Mouse (Mus musculus): ENCODE measurements around the gene Appbp2. TPM values are rescaled to one million over a fixed set of nuclear protein-coding genes. Genes with fewer than 3 reads are reported as not detected.
"Not testable (repeated sequence)": the region's sequence is repeated elsewhere in the genome, so short reads cannot be mapped to it uniquely, and the experiment has no call there.

The Appbp2 gene
- polyA plus RNA-seq, 1 experiment = 15.5 TPM

- TF ChIP-seq CTCF (IDR thresholded peaks at IDR 0.05; ENCODE audit: low read depth, low read length) = no peak
- no peak for TF ChIP-seq POLR2A (IDR thresholded peaks at IDR 0.05; ENCODE audit: borderline replicate concordance, low read depth, low read length)
- no peaks in the 10 kb centered on the region for H3K4me1 ChIP-seq (ENCODE audit: control insufficient read depth, insufficient read depth, low read length)
- H3K27ac ChIP-seq (ENCODE audit: insufficient read depth, low read depth, low read length) = no peak overlapping the region
- H3K4me3 ChIP-seq (ENCODE audit: insufficient read depth, low read length) = no peak overlapping the region
Observed at GRCm38 (mm10) chr11:85175941-85176340, 59.0 kb downstream of the Appbp2 start.

DNA sequence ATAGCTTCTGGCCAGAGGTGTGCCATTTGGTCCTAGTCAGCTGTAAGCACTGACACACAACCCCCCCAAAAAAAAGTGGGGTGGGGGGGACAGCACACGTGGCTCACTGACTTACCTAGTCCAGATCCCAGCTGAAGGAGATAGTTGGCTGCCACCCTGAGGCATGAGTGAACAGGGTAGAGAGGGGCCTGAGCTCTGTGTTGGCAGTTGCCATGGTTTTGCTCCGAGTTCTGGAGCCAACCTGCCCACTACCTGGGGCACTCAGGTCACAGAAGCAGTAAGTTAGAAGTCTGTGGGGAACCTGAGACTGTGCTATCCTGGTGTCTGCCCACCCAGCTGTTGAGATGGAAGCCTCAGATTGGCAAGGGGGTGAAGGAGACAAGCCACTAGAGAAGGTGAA, 64.1 kb downstream of the Appbp2 start:
- Histone ChIP-seq H3K4me3 (ENCODE audit: insufficient read depth, low read length) (no peak overlapping the region), H3K4me1 (ENCODE audit: control insufficient read depth, insufficient read depth, low read length) (no peaks in the 10 kb centered on the region), H3K27ac (ENCODE audit: insufficient read depth, low read depth, low read length) (no peak overlapping the region)
- TF ChIP-seq POLR2A (IDR thresholded peaks at IDR 0.05; ENCODE audit: borderline replicate concordance, low read depth, low read length) (no peak), CTCF (IDR thresholded peaks at IDR 0.05; ENCODE audit: low read depth, low read length) (no peak)

GRCm38 (mm10) chr11:85170058-85170740, 64.7 kb downstream of the Appbp2 start, which contains the start of gene 1700125H20Rik:
Gene 1700125H20Rik (plus strand): TSS chr11:85170404.
- no peak within 1 kb of the TSS for H3K27ac ChIP-seq (ENCODE audit: insufficient read depth, low read depth, low read length)
- peak within 1 kb of the TSS; percentile 21; the same call in 1 of the 2 replicates for H3K4me3 ChIP-seq (ENCODE audit: insufficient read depth, low read length)
- H3K4me1 ChIP-seq (ENCODE audit: control insufficient read depth, insufficient read depth, low read length) = no peaks in the 10 kb centered on the region
- TF ChIP-seq POLR2A (IDR thresholded peaks at IDR 0.05; ENCODE audit: borderline replicate concordance, low read depth, low read length) = no peak
- TF ChIP-seq CTCF (IDR thresholded peaks at IDR 0.05; ENCODE audit: low read depth, low read length) = peak; percentile 73

DNA sequence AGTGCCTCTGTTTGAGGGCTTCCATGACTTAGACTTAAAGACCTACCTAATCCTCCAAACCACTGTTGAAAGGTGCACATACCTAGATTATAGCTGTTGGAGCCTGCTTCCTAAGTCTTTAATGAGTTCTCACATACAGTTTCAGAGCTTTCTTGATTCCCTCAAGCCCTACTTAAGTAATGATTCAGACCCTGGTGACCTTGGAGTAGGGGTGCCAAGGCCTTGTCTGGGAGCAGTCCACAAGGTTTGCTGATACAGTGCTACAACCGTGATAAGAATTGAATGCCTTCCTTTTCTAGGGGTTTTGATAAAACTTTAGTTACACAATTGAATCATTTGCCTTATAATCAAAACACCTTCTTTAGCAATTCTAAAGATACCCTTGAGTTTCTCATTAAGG, 67.4 kb downstream of the Appbp2 start:
- Histone ChIP-seq H3K27ac (ENCODE audit: insufficient read depth, low read depth, low read length) (no peak overlapping the region), H3K4me1 (ENCODE audit: control insufficient read depth, insufficient read depth, low read length) (peaks cover 6% of the 10 kb centered on the region), H3K4me3 (ENCODE audit: insufficient read depth, low read length) (no peak overlapping the region)
- no peak for TF ChIP-seq POLR2A (IDR thresholded peaks at IDR 0.05; ENCODE audit: borderline replicate concordance, low read depth, low read length)
- no peak for TF ChIP-seq CTCF (IDR thresholded peaks at IDR 0.05; ENCODE audit: low read depth, low read length)

DNA sequence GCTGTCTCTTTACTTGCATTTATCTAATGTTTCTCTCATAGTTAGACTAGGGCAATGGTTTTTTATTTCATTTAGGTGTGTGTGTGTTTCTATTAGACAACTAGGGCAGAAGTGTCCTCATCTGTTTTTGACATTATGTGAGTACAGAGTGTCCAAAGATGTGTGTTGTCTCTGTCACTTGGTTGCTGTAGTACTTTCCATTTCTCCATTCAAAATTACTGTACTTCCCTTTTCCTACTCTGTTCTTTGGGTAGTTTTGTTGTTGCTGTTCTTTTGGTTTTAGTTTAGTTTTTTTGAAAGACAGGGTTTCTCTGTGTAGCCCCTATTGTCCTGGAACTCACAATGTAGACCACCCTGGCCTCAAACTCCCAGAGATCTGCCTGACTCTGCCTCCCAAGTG, 70.6 kb downstream of the Appbp2 start:
- TF ChIP-seq POLR2A (IDR thresholded peaks at IDR 0.05; ENCODE audit: borderline replicate concordance, low read depth, low read length) (no peak), CTCF (IDR thresholded peaks at IDR 0.05; ENCODE audit: low read depth, low read length) (no peak)
- Histone ChIP-seq H3K4me1 (ENCODE audit: control insufficient read depth, insufficient read depth, low read length) (peaks cover 6% of the 10 kb centered on the region), H3K27ac (ENCODE audit: insufficient read depth, low read depth, low read length) (peak overlapping the region; percentile 19; the same call in 1 of the 2 replicates)

GRCm38 (mm10) chr11:85163014-85163413, 71.9 kb downstream of the Appbp2 start:
- H3K4me1 ChIP-seq (ENCODE audit: control insufficient read depth, insufficient read depth, low read length); H3K4me3 ChIP-seq (ENCODE audit: insufficient read depth, low read length); H3K27ac ChIP-seq (ENCODE audit: insufficient read depth, low read depth, low read length): not testable (repeated sequence)

More for the DNA sequence above, 70.6 kb downstream of the Appbp2 start:
- no peak overlapping the region for H3K4me3 ChIP-seq (ENCODE audit: insufficient read depth, low read length)

DNA sequence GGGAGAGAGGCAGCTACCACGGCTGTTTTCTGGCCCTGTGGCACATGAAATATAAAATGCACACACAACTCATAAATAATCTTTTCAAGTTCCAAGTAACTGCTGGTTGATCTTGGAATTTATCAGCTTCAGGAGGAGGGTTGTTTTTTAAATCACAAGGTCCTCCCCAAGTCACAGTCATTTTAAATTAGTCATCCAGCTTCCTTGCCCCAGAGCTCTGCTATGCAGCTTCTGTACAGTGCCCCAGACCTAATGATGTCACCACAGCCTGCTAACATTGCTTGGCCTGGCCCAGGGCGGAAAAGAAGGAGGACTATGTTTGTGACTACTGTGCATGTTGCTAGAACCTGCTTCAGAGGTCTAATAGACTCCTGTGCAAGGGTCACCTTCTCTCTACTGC, 77.6 kb downstream of the Appbp2 start:
- Histone ChIP-seq H3K4me1 (ENCODE audit: control insufficient read depth, insufficient read depth, low read length) (peaks cover 8% of the 10 kb centered on the region), H3K27ac (ENCODE audit: insufficient read depth, low read depth, low read length) (no peak overlapping the region), H3K4me3 (ENCODE audit: insufficient read depth, low read length) (no peak overlapping the region)
- TF ChIP-seq POLR2A (IDR thresholded peaks at IDR 0.05; ENCODE audit: borderline replicate concordance, low read depth, low read length) (no peak), CTCF (IDR thresholded peaks at IDR 0.05; ENCODE audit: low read depth, low read length) (no peak)

- no peak overlapping the region for H3K27ac ChIP-seq (ENCODE audit: insufficient read depth, low read depth, low read length)
- TF ChIP-seq CTCF (IDR thresholded peaks at IDR 0.05; ENCODE audit: low read depth, low read length) (no peak), POLR2A (IDR thresholded peaks at IDR 0.05; ENCODE audit: borderline replicate concordance, low read depth, low read length) (no peak)
- H3K4me3 ChIP-seq (ENCODE audit: insufficient read depth, low read length) = no peak overlapping the region
- H3K4me1 ChIP-seq (ENCODE audit: control insufficient read depth, insufficient read depth, low read length) = peaks cover 5% of the 10 kb centered on the region
Observed at GRCm38 (mm10) chr11:85152256-85152930, 82.5 kb downstream of the Appbp2 start.

DNA sequence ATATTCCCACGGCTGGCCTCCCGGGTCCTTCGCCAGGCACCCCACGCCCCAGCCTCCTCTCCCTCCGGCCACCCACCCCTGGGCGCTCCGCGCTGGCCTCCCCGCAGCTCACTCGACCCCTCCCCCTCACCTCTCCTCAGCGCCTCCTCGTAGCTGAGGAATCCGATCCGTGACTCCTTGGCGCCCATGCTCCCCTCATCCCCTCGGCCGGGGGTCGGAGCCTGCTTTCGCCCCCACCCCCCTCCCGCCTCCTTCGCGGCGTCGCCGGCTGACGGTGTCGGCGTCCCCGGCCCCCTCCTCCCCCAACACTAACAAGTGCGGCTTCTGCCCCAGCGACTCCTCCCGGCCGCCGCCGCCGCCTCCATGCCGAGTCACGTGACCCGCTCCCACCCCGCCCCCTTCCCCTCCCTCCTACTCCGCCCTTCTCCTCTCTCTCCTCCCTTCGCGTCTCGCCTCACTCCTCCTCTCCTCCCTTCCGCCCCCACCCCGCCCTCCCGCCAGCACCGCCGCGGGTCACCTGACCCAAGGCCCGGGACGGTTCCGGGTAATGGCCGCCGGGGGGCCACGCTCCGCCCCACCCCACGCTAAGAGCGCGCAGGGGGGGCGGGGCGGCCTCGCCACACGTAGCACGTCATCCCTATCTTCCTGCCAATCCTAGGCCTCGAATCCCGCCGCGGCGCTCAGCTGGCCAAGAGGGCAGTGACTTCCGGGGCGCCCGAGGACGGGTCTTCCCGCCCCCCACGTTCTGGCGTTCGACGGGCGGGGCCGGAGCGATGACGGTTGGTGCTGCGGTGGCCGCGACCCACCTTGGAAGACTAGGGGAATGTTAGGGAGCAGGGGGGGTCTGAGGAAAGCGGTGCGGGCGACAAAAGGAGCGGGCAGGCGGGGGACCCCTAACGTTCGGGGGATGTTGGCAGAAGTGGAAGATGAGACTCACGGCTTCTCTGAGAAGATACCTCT, 95.1 kb downstream of the Appbp2 start, which contains the start of gene Usp32:
TSS of gene Usp32 (minus strand) at position 581 of the 960 bp plus-strand sequence.
- peak within 1 kb of the TSS; percentile 86 for H3K27ac ChIP-seq (ENCODE audit: insufficient read depth, low read depth, low read length)
- peaks cover 9% of the 10 kb centered on the region for H3K4me1 ChIP-seq (ENCODE audit: control insufficient read depth, insufficient read depth, low read length)
- TF ChIP-seq CTCF (IDR thresholded peaks at IDR 0.05; ENCODE audit: low read depth, low read length) (no peak), POLR2A (IDR thresholded peaks at IDR 0.05; ENCODE audit: borderline replicate concordance, low read depth, low read length) (no peak)
- H3K4me3 ChIP-seq (ENCODE audit: insufficient read depth, low read length) = peak within 1 kb of the TSS; percentile 98
